Mouse (Mus musculus) granulocyte monocyte progenitor cell, adult 5-6 weeks (primary cell): ENCODE data around the gene Vmn2r11. TPM values are rescaled to one million over a fixed set of nuclear protein-coding genes. Genes with fewer than 3 reads are reported as not detected.
"Not testable (repeated sequence)": the region's sequence is repeated elsewhere in the genome, so short reads cannot be mapped to it uniquely, and the experiment has no call there.

ENCODE experiments used
- ATAC-seq: replicated peaks from 2 replicates; pipeline ENCODE4 v1.8.0; 2016; ENCODE audit warnings: mild to moderate bottlenecking, moderate TSS enrichment, inconsistent platforms; ENCODE audit not compliant: poor library complexity, severe bottlenecking
- total RNA-seq, 2 experiments: library from RNA; stranded (forward) in 1 of 2; stranded (reverse) in 1 of 2; fragments of 200-712, 200-1000 nt in 1 of 2; fragments of >200 nt in 1 of 2; fragmentation: Nextera tagmentation in 1 of 2; gene quantifications; 2 replicates each; pipeline ENCODE4 v1.2.3; 2014 to 2017

Gene Vmn2r11
- total RNA-seq (2014; fragmentation: Nextera tagmentation), result not detected in 2 replicates
- total RNA-seq (2017), result not detected in 2 replicates

DNA sequence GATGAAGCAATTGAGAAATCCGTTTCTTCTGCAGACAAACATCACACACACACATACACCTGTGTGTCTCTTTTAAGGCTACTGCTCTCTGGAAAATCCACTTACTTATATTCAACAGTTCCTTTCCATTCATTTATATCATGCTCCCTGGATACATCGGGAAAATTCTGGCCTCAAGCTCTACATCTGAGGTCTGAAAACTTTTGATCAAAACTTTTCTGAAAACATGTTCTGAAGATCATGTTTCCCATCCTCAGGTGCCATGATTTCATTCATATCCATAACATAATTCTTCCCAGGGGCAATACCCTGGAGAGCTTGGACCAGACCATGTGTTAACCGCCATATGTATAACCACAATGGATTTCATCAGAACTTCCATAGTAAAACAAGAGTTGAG, at the start of gene Vmn2r11:
Gene Vmn2r11, minus strand, starts transcription at position 101 of the 400 bp plus-strand sequence.
- not testable (repeated sequence) for ATAC-seq

DNA sequence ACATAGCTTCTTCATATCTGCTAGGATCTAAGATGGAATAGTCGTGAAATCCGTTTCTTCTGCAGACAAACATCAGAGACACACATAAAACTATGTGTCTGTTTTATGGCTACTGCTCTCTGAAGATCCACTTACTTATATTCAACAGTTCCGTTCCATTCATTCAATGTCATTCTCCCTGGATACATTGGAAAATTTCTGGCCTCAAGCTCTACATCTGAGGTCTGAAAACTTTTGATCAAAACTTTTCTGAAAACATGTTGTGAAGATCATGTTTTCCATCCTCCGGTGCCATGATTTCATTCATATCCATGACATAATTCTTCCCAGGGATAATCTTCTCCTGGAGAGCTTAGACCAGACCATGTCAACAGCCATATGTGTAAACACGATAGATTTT, 38.5 kb upstream of the Vmn2r11 start, which contains the start of gene Vmn2r12:
Gene Vmn2r12, minus strand, starts transcription at position 101 of the 400 bp plus-strand sequence.
- ATAC-seq, result not testable (repeated sequence)

DNA sequence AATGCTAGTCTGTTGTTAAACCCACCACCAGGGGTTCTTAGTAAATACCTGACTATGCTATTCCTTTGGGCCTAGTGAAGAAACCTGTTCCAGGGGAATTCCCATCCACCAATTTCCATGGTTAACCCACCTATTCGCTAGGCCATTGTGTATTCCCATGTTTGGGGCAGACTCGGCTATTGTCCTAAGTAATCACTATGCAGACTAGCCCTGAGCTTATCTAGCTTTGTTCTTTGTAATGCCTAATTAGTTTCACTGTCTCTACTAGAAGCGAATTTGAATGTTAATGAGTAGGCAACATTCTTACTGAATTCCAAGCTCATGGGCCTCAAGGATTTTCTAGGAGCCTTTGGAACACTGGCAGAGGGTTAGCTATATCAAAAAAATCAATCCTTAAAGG, 37.1 kb upstream of the Vmn2r11 start:
- not testable (repeated sequence) for ATAC-seq

DNA sequence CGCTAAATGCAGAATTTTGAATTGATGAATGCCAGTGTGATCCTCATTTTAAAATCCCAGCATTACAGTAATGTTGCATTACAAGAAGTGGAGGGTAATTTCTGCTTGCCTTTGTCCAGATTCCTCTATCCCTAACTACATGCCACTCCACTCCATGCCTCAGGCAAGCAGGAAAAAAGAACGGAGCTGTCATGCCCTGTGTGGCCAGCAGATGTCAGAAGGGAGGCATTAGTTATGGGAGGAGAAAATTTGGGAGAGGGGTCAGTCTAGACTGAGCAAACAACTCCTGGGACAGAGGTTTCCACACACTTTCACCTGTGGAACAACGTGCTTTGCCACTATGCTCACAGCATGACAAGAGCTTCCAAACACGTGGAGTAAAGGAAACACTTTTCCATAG, 12.6 kb upstream of the Vmn2r11 start:
- not testable (repeated sequence) for ATAC-seq

DNA sequence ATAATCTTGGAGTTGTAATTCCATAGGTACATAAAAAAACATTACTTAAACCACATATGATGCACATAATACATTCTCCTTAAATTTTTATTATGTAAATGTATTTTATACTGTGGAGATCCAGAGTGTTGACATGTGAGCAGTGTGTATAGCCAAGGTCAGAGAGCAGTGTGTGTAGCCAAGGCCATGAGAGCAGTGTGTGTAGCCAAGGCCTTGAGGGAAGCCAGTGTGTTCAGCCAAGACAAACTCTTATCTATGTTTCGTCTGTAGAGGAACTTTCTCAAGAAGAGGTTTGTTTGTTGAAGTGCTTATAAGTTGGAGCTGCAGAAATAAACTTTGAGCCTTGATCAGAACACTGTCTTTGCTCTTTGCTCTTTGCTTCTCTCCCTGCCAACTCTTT, 4.1 kb downstream of the Vmn2r11 start:
- ATAC-seq, result no peak

DNA sequence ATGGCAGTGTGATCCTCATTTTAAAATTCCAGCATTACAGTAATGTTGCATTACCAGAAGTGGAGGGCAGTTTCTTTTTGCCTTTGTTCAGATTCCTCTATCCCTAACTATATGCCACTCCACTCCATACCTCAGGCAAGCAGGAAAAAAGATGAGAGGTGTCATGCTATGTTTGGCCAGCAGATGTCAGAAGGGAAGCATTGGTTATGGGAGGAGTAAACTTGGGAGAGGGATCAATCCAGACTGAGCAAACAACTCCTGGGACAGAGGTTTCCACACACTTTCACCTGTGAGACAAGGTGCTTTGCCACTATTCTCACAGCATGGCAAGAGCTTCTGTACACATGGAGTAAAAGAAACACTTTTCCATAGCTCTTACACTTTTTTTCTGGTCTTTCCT, 26.8 kb downstream of the Vmn2r11 start:
- ATAC-seq, result no peak

DNA sequence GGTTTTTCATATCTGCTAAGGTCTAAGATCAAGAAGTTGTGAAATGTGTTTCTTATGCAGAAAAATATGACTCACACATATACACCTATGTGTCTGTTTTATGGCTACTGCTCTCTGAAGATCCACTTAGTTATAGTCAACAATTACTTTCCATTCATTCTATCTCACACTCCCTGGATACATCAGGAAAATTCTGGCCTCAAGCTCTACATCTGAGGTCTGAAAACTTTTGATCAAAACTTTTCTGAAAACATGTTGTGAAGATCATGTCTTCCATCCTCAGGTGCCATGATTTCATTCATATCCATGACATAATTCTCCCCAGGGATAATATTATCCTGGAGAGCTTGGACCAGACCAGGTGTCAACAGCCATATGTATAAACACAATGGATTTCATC, 52.9 kb downstream of the Vmn2r11 start, which contains the start of gene Vmn2r10:
Gene Vmn2r10, minus strand, starts transcription at position 101 of the 400 bp plus-strand sequence.
- not testable (repeated sequence) for ATAC-seq

Other genes starting within 250 kb of the Vmn2r11 start
- not detected in 2 replicates for gene Vmn2r9, start 207.0 kb downstream of the Vmn2r11 start, total RNA-seq (2014; fragmentation: Nextera tagmentation)
- gene Vmn2r9, start 207.0 kb downstream of the Vmn2r11 start, total RNA-seq (2017), result not detected in 2 replicates
- not detected in 2 replicates for gene Vmn2r10, start 53.0 kb downstream of the Vmn2r11 start, total RNA-seq (2014; fragmentation: Nextera tagmentation)
- gene Vmn2r10, start 53.0 kb downstream of the Vmn2r11 start, total RNA-seq (2017), result not detected in 2 replicates
- not detected in 2 replicates for gene Vmn2r12, start 38.4 kb upstream of the Vmn2r11 start, total RNA-seq (2014; fragmentation: Nextera tagmentation)
- not detected in 2 replicates for gene Vmn2r12, start 38.4 kb upstream of the Vmn2r11 start, total RNA-seq (2017)
- gene Vmn2r13, start 132.6 kb upstream of the Vmn2r11 start, total RNA-seq (2014; fragmentation: Nextera tagmentation), result not detected in 2 replicates
- not detected in 2 replicates for gene Vmn2r13, start 132.6 kb upstream of the Vmn2r11 start, total RNA-seq (2017)
- not detected in 2 replicates for gene Vmn2r14, start 165.1 kb upstream of the Vmn2r11 start, total RNA-seq (2014; fragmentation: Nextera tagmentation)
- gene Vmn2r14, start 165.1 kb upstream of the Vmn2r11 start, total RNA-seq (2017), result not detected in 2 replicates
- gene Vmn2r15, start 238.1 kb upstream of the Vmn2r11 start, total RNA-seq (2014; fragmentation: Nextera tagmentation), result not detected in 2 replicates
- not detected in 2 replicates for gene Vmn2r15, start 238.1 kb upstream of the Vmn2r11 start, total RNA-seq (2017)